Mouse (Mus musculus) cerebellum, adult 9-10 months (tissue): ENCODE data around the gene Mindy1.

ENCODE experiments used
- DNase-seq: peaks from one replicate; pipeline ENCODE4 v3.0.0; 2022

Gene Mindy1

DNA sequence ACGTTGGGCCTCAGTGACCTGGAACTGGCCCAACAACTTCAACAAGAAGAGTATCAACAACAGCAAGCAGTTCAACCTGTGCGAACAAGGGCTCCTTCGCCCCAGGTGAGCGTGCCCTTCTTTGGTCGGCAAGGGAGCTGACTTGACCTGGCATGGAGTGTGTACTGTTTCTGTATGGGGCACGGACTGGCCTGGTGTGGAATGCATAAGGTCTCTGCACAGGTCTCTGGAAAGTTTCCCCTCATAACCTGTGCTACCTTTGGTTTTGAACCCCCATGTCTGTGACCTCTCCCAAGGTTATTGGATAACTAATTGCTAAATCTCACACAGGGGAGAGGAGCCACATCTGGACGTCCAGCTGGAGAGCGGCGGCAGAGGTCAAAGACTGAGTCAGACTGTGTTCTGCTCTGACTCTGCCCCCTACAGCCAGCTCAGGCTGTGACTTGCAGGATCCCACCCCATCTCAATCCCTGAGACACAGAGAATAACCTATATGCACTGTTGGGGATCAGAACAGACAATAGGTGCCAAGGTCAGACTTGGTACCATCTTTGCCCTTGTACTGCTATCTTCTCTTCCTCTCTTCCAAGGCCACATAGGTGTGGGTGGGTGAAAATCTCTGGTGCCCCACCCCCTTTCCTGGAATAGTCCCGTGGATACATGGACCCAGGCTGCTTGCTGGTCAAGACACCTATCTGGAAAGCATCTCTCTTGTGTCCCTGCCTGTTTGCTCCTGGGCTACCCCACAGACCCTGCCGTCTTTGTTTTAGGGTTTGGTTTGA is 14.4 kb downstream of the Mindy1 start:
- no peak for DNase-seq

DNA sequence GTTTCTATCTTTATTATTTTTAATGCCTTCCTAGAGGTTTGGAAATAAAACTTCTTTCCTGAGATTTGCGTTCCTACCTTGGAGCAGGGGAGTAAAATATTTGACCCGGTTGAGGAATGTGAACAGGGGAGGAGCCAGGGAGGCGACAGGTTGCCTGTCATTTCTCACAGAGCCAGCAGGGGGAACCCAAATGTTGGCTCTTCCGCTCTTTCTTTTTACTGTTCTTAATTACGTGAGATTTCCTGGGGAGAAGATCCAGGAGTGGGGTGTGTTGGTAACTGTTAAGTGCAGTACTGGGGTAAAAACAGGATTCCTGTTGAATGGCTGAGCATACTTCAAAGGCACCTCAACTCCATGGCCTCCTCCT is 14.9 kb downstream of the Mindy1 start:
- DNase-seq: no peak

DNA sequence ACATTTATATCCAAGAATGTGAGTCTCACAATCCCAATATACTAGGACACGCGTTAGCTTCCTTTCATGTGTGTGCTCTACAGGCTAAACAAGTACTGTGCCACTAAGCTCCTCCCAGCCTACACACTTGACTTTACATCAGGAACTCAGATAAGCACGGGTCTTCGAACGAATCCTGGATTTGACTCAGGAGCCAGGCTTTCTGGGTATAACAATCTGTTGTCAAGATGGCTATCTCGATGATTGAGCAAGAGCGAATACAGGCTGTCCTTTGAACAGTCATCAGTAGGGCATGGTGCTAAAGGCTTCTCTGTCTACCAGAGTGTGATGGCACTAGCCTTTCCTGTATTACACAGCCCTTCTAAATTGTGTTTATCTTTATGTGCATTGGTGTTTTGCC is 16.9 kb downstream of the Mindy1 start:
- no peak for DNase-seq

DNA sequence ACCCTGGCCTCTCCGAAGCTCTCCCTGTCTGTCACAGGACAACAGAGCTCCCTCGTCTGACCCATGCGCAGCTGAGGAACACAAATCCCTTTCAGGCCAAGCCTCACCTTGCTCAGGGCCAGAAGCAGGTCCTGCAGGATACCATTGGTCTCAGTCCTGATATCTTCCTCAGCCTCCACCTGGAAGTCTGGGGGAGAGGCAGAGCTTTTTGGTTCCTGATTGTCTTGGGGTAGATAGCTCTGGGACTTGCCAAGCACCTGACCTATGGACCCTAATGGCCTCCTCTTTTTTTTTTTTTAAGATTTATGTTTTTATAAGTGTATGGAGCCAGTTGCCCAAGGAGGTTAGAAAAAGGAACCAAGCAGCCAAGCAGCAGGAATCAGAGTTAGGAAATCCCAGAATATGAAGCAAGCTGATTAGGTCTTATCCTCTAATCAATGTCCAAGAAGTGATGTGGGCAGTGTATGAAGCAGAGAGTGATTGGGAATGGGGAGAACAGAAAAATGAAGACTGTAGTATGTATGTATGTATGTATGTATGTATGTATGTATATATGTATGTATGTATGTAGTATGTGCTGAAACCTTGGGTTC is 20.2 kb downstream of the Mindy1 start:
- no peak for DNase-seq

DNA sequence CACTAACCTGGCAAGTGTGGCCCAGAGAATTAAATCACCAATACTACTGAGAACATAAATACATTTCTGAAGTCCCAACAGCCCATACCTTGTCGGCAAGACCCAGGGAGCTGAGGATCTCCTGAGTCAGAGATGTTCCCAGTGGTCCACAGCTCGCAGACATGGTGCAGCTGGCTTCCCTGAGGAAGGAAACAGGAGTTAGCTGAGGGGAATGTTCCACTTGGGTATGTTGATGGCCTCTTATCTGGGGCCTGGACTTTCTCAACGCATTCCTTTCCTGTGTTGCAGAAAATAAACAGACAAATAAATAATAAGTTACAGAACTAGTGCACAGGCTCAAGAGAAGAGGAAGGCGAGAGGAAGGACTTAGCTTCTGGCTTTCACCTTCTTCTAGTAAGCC is 25.1 kb downstream of the Mindy1 start:
- no peak for DNase-seq

DNA sequence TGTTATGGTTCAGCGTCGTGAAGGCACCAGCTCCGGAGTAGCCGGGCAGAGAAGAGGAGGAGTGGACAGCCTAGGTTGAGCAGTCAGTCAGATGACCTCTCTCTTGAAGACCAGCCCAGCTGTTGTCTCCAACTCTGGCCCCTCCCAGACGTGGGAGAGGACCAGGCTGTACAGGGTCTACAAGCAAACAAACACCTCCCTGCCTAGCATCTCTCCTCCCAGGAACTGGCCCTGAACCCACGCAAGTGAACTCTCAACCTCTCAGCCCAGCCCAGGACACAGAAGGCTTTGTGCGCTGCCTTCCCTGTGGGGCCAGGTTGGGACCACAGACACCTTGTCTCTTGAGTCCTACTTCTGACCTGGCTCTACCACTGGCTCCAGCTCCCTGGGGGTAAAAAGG is 26.0 kb downstream of the Mindy1 start, which contains the start of gene Anxa9:
Gene Anxa9, minus strand, starts transcription at position 77 of the 400 bp plus-strand sequence.
- DNase-seq: no peak

DNA sequence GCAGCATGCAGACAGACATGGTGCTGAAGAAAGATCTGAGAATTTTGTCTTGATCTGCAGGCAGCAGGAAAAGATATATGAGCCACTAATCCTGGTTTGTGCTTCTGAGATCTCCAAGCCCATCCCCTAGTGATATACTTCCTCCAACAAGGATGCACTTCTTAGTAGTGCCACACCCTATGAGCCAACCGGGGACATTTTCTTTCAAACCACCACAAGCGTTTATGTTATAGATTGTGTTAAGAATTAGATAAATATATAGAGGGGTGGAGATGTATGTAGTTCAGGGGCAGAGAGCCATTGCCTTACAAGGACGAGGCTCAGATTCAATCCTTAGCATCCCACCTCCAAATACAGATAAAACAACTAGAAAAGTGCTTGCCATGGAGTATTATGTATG is 29.4 kb downstream of the Mindy1 start:
- no peak for DNase-seq

DNA sequence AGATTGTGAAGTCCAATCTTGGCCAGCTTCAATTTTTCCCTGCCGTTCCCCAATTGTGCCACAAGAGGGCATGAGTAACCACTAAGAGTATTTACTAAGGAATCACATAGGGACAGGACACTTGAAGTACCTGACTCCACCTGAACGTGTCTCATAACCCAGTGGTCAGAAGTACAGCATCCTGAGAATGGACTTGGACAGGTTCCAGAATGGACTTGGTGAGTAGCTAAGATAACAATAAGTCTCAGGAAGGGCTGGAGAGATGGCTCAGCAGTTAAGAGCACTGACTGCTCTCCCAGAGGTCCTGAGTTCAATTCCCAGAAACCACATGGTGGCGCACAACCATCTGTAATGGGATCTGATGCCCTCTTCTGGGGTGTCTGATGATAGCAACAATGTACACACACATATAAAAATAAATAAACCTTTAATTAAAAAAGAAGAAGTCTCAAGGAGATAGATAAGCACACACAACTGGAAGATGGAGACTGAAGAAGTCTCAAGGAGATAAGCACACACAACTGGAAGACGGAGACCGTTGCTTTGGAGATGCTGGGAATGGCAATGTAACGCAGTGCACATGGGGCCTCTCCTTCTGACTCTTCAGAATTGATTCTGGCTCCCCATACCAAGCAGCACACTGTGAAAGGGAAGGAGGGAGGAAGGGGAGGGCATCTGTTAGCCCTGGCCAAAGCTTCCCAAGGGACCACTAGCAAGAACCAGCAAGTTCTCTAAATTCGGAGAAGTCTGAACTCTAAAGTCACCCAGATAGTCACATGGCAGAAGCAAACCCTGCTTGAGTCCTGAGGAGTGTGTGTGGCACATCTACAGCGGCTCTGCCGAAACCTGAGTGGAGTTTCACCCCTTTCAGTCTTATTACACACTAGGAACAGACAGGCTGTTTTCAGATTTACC is 30.1 kb downstream of the Mindy1 start:
- peak; percentile 87 for DNase-seq

DNA sequence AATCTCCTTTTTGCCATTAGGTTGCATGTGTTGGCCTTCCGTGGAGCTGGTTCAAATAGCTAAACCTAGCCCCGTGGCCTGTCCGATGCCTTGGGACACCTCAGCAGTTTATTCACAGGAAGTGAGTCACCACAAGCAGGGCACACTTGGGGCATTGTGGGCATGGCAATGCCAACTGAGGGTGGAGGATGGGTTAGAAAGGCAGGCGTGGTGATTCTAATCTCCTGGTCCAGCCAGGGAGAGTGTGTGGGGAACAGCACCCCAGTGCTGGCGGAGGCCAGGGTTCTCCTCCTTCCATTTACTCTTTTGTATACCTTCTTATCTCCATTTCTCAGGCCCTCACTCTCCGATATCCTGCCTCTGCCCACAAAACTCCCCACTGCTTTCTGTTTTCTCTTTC is 31.5 kb downstream of the Mindy1 start:
- no peak for DNase-seq

DNA sequence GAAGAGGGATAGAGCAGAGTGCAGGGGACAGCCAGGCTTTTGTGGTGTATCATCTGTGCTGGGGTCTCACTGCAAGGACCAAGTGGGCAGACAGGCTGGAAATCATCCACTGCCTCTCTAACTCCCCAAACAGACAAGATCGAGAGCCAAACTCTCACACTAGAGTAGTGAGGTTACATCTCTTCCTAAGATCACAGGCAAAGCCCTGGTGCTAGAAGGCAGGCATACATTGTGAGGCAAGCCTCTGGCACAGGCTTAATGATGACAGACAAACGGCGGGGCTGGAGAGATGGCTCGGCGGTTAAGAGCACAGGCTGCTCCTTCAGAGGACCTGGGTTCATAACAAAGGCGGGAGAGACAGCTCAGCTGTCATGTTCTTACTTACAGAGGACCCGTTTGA is 32.3 kb downstream of the Mindy1 start:
- no peak for DNase-seq

DNA sequence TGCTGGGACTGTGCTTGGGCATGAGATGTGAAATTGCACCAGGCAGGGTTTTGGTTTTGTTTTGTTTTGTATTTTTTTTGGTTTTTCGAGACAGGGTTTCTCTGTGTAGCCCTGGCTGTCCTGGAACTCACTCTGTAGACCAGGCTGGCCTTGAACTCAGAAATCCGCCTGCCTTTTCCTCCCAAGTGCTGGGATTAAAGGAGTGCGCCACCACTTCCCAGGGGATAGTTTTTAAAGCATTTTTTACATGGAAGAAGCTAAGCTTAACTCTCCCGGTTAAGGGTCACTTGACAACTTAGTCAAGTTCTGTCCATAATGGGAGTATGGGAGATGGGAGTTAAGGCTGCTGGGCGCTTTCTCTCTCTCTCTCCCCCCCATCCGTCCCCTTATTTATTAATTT is 32.9 kb downstream of the Mindy1 start:
- no peak for DNase-seq

DNA sequence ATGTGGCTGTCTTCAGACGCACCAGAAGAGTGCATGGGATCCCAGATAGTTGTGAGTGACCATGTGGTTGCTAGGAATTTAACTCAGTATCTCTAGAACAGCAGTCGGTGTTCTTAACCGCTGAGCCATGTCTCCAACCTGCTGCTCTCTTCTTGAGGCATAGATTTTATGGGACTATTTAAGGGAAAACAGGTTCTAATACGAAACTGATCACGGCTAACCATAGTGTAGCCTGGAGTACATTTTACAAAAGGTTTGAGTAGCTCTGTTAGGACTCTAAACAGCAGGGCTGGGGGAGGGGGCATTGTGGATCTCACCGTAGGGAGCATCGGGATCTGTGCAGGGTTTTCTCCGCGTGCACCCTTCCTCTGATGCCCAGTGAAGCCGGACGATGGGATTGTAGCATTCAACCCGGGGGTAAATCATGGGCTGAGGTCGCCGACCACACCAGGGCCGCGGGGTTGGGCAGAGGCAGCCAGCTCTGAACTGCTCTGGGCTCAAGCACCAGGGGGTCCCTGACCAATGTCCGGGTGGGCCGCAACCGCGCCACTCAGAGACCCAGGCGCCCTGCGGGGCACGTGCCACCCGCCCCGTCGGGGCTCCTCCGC is 33.4 kb downstream of the Mindy1 start, which contains the start of gene Cers2:
Gene Cers2, plus strand, starts transcription at position 306 of the 608 bp plus-strand sequence.
- DNase-seq: no peak

DNA sequence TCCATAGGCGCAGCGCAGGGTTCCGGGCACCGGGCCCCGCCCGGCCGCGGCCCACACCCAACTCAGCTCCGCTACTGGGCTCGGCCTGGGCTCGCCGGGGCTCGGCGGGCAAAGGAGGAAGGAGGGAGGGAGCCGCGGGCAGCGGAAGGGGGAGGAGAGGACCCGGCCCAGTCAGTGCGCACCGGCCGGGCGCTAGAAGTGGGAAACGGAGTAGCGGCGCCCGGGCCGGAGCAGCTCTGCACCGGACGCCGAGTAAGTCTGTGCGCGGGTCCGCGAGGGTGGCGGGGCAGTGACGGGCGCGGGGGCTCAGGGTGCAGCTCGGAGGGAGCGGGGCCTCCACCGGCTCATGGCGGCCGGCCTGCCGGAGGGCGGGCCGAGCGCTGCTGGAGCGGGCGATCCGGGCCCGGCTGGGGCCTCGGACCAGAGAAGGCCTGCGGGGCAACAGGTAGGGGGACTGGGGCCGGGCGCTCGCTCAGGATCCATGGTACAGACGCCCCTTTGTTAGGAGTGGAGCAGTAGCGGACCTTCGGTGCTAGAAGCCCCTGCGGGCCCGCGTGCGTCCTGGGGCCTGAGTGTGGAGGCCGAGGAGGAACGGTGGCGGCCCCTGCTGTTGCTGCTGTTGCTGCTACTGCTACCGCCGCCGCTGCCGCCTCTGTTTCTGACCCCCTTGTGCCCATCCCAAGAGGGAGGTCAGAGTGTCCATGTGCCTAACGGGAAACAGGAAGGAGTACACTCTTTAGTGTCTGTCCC is 34.1 kb downstream of the Mindy1 start:
- no peak for DNase-seq

DNA sequence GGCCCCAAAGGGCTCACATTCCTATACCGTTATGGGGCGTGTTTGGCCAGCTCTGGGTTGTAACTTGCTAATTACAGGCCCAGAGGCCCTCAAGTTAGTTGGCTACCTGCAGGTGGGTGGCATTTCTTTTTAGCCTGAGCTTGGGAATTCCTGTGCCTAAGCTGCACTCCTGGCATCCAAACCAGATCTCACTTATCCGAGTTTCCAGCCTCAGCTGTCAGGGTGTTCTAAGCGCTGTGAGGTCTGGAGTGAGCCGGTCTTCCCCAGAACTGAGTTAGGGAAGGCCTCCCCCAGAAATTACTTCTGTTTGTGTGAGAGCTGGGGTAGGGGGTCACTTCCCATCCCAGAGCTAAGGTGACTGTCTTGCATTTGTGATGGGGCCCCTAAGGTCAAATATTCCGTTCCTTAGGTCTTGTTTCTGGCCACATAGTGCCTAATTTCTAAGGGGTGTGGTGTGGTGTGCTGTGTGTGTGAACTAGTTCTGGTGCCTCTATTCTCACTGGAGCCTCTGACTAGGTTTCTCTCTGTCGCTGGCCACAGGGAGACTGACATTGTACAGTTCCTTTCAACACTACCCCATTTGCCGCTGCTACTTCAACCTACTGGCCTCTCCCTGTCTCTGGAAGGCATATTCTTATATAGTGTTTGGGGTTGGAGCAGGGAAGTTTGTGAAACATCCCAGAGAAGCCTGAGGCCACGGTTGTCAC is 34.9 kb downstream of the Mindy1 start:
- DNase-seq: no peak

DNA sequence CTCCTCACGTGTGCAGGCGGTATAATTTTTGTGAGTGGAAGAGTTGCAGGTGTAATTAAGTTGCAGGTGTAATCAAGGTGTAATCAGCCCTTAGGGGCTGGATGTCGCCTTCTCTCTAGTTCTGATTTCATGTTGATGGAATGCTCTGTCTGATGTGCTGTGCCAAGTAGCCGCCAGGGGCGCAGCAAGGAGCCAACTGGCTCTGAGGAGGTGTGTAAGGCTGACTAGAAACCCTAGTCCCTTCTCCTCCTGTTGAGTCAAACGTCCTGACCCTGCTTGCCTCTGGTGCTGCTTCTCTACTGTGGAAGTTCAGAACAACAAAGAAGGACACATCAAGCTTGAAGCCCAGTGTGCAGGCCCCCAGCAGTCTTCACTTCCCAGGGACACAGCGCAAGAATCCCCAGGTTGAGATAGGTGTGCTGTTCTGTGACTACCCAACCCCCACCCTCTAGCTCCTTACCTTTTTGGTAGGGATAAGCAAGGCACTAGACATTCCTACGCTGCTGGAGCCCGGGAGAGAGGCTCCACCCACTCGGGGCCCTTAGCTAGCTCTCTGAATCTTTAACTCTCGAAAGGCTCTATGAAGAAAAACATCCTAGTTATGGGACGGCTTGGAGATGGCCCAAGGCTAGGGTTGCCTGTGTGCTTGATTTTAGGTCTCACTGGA is 36.4 kb downstream of the Mindy1 start:
- peak; percentile 57 for DNase-seq

DNA sequence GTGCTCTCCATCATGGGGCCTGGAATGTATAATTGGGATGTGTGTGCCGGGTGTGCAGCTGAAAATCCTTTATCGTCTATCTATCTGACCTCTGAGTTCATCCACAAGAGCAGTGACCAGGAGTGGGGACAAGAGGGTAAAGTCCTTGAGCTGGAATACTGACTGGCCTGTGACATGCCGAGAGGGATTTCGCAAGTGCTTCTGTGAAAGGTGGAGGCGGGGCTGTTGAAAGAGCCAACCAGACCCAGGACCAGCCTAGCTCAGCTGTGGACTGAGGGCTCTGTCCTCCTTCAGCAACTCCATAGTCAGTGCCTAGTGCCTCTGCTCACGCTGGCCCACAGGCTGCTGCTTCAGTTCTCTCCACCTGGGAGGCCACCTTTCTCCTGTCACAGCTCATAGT is 37.4 kb downstream of the Mindy1 start:
- DNase-seq: no peak

DNA sequence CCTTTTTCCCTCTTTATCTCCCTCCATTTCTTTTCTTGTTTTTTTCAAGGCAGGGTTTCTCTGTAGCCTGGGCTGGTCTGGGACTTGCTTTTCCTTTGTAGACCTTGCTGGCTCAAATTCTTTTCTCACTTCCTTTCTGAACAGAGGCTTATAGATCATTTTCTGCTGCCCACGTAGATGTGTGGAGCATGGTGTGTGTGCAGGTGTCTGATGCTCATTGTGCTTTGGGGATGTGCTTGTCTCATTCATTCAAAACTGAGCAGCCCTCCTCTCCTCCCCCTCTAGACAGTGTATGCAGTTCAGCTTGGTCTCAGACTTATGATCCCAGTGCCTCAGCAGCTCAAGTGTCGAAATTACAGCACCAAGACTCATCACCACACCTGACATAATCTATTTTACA is 38.0 kb downstream of the Mindy1 start:
- DNase-seq: no peak

DNA sequence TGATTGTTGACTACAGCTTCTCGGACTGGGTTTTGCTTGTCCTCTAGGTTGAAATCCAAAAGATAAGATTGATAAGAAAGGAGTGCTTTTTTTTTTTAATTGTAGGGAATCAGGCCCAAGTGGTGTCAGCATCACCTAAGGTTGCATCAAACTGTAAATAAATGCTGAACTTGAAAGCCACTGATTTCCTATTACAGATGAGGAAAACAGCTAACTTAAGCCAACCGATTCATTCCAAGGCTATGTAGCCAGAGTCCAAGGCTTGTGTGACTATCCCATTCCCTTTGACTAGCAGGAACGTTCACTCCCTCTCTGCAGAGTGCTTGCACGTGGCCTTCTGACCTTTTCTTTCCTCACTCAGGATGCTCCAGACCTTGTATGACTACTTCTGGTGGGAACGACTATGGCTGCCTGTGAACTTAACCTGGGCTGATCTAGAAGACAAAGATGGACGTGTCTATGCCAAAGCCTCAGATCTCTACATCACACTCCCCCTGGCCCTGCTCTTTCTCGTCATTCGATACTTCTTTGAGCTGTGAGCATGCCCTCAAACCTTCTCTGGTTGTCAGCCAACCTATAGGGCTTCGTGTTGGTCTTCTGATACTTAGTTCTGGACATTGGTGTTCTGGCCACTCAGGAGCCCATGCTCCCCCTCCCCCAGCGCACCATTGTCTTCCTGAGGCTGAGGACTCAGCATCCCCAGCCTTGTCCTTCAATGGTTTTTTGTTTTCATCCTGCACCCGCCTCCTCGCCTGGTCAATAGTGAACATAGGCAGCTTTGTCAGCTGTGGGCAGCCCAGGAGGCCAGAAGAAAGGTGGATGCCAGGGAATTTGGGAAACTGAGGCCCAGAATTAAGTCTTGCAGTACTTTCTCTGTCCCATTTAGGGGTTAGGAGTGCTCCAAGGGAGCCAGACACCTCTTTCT is 38.8 kb downstream of the Mindy1 start:
- no peak for DNase-seq

DNA sequence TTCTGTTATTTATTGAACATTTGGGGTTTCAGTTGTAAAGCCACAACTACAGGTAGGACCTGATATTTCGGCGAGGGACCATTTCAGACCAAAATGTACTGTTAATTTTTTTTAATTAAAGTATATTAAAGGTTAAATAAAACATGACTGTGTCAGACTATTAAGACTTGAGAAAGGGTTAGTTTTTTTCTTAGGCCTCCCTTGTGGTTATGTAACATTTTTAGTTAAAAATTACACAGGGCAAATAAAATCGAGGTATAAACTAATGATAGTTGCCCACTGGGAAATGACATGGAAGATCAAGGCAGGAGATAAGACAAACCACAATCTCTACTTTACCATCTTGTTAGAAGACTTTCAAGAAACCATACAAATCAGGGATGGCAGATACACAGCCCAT is 42.3 kb downstream of the Mindy1 start:
- no peak for DNase-seq
